Mouse (Mus musculus) brown adipose tissue, adult 24 weeks (tissue): Measurements from ENCODE around the gene Lpp. TPM values are rescaled to one million over a fixed set of nuclear protein-coding genes. Genes with fewer than 3 reads are reported as not detected.

Source experiments
- H3K27ac ChIP-seq: fragments of 200-500 bp; replicated peaks from 2 replicates; pipeline ENCODE4 v1.5.1; 2012; ENCODE audit warnings: low read depth, mild to moderate bottlenecking, low read length
- H3K4me1 ChIP-seq: fragments of 200-500 bp; 2 replicates; pipeline ENCODE4 v1.6.1; 2012; ENCODE audit warnings: low read length, mixed read lengths; ENCODE audit not compliant: control insufficient read depth, insufficient read depth, insufficient read length
- H3K4me3 ChIP-seq: fragments of 200-500 bp; 2 replicates; pipeline ENCODE4 v1.5.1; 2012; ENCODE audit warnings: low read depth, mild to moderate bottlenecking, low read length, moderate library complexity; ENCODE audit not compliant: insufficient read depth
- polyA plus RNA-seq: library from polyadenylated mRNA; stranded (reverse); fragments of >200 nt; gene quantifications from 2 replicates; pipeline ENCODE4 v1.2.4, GENCODE M21; 2012; ENCODE audit not compliant: missing spikeins, insufficient read depth, insufficient read length

Lpp gene
- polyA plus RNA-seq, 1 experiment, result 6.7 TPM

DNA sequence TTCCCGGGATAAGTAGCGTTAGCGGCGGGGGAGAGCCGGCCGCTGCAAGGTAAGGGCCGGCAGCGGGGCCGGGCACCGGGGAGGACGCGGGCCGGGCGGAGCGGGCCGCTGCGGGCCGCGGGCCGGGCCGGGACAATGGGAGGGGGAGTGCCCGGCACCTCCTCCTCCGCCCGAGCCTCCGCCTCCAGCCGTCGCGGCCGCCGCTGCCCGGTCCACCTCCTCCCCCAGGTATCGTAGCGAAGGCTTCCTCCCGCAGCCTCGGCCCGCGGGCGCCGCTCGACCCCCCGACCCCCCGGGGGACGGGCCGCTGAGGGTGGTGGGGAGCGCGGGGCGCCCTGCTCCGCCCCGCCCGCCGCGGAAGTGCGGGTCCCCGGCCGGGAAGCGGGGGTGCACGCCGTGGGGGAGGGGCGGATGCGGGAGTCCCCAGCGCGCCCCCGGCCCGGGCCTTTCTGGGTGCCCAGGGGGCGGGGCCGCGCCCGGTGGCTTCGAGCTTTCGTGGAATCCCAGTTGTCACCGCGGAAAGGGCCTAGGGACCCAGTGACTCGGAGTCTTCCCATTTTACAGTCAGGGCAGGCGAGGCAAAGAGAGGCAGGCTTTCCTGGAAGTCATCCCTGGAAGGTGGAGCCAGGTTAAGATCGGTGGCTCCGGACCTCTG, 376 bp downstream of the Lpp start:
- Histone ChIP-seq H3K4me3 (peak overlapping the region; percentile 93), H3K4me1 (peaks cover 6% of the 10 kb centered on the region; the same call in 1 of the 2 replicates), H3K27ac (peak overlapping the region; percentile 93)

GRCm38 (mm10) chr16:24394211-24394991, 1.1 kb downstream of the Lpp start:
- Histone ChIP-seq H3K27ac (peak overlapping the region; percentile 93), H3K4me3 (peak overlapping the region; percentile 93), H3K4me1 (peaks cover 6% of the 10 kb centered on the region; the same call in 1 of the 2 replicates)

- H3K4me1 ChIP-seq, result peaks cover 6% of the 10 kb centered on the region; the same call in 1 of the 2 replicates
- H3K4me3 ChIP-seq, result peak overlapping the region; percentile 93; the same call in 1 of the 2 replicates
- peak overlapping the region; percentile 26; the same call in 1 of the 2 replicates for H3K27ac ChIP-seq
Measured at GRCm38 (mm10) chr16:24395100-24395499, 1.8 kb downstream of the Lpp start.

DNA sequence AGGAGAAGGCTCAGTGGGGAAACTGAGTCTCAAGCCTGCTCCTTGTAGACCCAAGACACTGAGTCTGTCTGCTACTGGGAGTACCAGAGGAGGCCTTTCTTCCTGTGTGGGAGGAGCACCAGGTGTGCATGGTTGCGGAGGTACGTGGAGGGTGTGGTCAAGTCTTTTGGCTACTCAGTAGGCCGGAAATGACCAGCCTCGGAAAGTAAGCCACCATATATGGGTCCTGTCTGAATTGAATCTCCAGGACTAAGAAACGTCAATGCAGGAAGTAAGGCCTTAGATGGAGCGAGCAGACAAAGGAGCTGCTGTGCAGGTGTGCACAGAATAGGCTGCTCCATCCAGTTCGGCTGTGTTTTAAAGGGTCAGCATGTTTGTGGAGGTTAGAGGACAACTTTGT, 3.2 kb downstream of the Lpp start:
- H3K4me3 ChIP-seq, result no peak overlapping the region
- peaks cover 6% of the 10 kb centered on the region; the same call in 1 of the 2 replicates for H3K4me1 ChIP-seq
- H3K27ac ChIP-seq, result no peak overlapping the region

DNA sequence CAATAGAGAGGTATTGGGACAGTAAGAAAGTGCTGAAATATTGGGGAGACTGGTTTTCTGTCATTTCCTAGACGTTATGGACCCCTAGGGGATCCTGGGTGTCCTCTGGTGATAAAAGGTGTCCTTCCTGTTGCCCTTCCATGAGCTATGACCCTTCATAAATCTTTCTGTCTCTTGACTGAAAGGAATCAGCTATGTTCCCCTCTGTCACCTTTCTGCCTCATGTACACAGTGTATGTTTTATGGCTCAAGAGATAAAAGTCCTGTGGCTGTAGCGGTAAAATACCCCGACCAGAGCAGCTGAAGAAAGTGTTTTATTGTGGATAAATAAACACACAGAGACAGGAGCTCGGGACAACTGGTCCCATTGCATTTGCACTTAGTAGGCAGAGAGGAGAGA, 5.2 kb downstream of the Lpp start:
- Histone ChIP-seq H3K27ac (no peak overlapping the region), H3K4me3 (no peak overlapping the region), H3K4me1 (peaks cover 4% of the 10 kb centered on the region; the same call in 1 of the 2 replicates)

- Histone ChIP-seq H3K27ac (no peak overlapping the region), H3K4me1 (peaks cover 4% of the 10 kb centered on the region; the same call in 1 of the 2 replicates), H3K4me3 (no peak overlapping the region)
Measured at GRCm38 (mm10) chr16:24398893-24399292, 5.6 kb downstream of the Lpp start.

DNA sequence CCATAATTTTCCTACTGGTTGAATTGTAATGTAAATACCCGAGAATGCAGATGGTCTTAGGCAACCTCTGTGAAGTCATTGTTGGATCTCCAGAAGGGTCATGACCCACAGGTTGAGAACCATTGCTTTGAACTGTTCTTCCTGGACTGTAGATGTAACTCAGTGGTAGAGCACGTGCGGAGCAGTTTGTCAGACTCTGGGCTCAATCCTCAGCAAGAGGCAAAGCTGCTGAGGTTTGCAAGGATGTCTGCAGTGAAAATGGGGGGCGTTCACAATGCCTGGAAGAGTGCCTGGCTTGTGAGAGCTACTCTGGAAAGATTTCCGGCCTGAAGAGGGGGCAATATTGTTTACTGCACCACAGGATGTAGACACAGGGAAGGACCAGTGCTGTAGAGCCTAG, 6.2 kb downstream of the Lpp start:
- H3K27ac ChIP-seq, result no peak overlapping the region

DNA sequence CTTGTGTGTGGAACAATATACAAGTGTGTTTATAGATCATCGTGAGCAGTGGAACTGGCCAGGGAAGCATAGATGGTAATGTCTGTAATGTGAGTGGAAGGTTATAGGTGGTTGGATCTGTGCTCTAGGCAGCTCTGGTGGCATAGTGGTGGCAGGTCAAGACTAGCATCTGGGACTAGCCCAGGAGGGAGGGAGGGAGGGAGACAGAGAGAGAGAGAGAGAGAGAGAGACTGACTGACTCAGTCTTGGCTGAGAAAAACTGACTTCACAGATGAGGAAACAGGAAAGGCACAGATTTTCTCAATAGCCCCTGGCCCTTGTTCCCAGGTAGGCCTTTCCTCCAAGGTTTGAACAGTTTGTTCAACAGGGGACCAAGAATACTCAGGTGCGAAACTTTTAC, 7.5 kb downstream of the Lpp start:
- no peaks in the 10 kb centered on the region for H3K4me1 ChIP-seq
- H3K4me3 ChIP-seq, result no peak overlapping the region
- no peak overlapping the region for H3K27ac ChIP-seq

More for the DNA sequence above, 6.2 kb downstream of the Lpp start:
- peaks cover 4% of the 10 kb centered on the region; the same call in 1 of the 2 replicates for H3K4me1 ChIP-seq
- no peak overlapping the region for H3K4me3 ChIP-seq

- no peak overlapping the region for H3K4me3 ChIP-seq
- H3K27ac ChIP-seq, result no peak overlapping the region
- no peaks in the 10 kb centered on the region for H3K4me1 ChIP-seq
Measured at GRCm38 (mm10) chr16:24402801-24403200, 9.5 kb downstream of the Lpp start.

- no peak overlapping the region for H3K27ac ChIP-seq
- H3K4me1 ChIP-seq, result no peaks in the 10 kb centered on the region
- H3K4me3 ChIP-seq, result no peak overlapping the region
Measured at GRCm38 (mm10) chr16:24403733-24404380, 10.6 kb downstream of the Lpp start.

GRCm38 (mm10) chr16:24406521-24406920, 13.2 kb downstream of the Lpp start:
- H3K4me3 ChIP-seq, result no peak overlapping the region
- no peak overlapping the region for H3K27ac ChIP-seq
- H3K4me1 ChIP-seq, result no peaks in the 10 kb centered on the region

- Histone ChIP-seq H3K4me1 (peaks cover 2% of the 10 kb centered on the region; the same call in 1 of the 2 replicates), H3K27ac (no peak overlapping the region), H3K4me3 (no peak overlapping the region)
Measured at GRCm38 (mm10) chr16:24411281-24411680, 18.0 kb downstream of the Lpp start.

DNA sequence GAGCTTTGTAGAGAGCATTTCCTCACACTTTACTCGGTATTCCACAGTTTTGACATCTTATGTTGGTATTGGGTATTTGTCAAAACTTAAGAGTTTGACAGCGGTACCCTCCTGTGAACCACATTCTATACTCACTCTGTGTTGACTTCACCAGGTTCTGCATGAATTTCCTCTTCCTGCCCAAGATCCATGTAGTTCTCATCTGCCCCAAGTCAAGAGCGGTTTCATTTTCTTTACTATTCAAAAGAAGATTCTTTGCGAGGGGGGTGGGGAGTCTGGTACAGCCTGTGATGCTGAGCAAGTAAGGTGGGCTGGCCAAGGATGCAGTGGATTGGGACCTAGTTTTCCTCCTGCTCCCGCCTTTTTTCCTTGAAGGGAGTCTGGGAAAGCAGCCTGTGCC, 18.9 kb downstream of the Lpp start:
- H3K4me1 ChIP-seq, result peaks cover 2% of the 10 kb centered on the region; the same call in 1 of the 2 replicates
- H3K27ac ChIP-seq, result no peak overlapping the region
- no peak overlapping the region for H3K4me3 ChIP-seq

GRCm38 (mm10) chr16:24413059-24413458, 19.8 kb downstream of the Lpp start:
- no peak overlapping the region for H3K27ac ChIP-seq
- no peak overlapping the region for H3K4me3 ChIP-seq
- H3K4me1 ChIP-seq, result peaks cover 2% of the 10 kb centered on the region; the same call in 1 of the 2 replicates

GRCm38 (mm10) chr16:24418022-24418421, 24.7 kb downstream of the Lpp start:
- Histone ChIP-seq H3K27ac (no peak overlapping the region), H3K4me3 (no peak overlapping the region), H3K4me1 (peaks cover 9% of the 10 kb centered on the region; the same call in 1 of the 2 replicates)
